Mouse (Mus musculus): ENCODE measurements around the gene Trnp1.
"Not testable (repeated sequence)": the region's sequence is repeated elsewhere in the genome, so short reads cannot be mapped to it uniquely, and the experiment has no call there.

Trnp1 gene

DNA sequence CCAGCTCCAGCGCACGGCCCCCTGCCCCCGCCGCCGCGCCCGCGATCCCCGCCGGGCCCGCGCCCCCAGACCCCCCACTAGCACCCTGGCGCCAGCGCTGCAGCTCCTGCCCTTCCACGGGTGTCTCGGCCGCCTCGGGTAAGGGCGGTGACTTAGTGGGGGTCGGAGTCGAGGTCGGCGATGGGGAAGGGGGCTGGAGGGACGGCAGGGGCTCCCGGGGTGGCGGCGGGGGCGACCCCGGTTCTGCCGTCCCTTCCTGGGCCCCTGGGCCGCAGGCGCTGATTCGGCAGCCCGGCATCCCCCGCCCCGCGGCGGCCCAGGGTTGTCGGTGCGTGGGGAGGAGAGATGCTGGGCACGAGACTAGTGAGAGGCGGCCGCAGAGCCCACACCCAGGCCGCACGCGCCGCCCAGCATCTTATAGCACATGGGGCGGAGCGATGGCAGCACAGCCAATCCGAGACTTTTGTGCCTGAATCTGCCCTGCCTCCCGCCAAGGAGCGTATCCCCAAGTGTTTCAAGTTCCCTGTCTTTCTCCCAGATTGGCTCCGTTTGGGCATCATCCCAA is at the start of gene Trnp1:
Gene Trnp1 (minus strand): TSS at position 391 of the 565 bp plus-strand sequence.
- DNase-seq (ENCODE audit: low spot score): peak; percentile 54

DNA sequence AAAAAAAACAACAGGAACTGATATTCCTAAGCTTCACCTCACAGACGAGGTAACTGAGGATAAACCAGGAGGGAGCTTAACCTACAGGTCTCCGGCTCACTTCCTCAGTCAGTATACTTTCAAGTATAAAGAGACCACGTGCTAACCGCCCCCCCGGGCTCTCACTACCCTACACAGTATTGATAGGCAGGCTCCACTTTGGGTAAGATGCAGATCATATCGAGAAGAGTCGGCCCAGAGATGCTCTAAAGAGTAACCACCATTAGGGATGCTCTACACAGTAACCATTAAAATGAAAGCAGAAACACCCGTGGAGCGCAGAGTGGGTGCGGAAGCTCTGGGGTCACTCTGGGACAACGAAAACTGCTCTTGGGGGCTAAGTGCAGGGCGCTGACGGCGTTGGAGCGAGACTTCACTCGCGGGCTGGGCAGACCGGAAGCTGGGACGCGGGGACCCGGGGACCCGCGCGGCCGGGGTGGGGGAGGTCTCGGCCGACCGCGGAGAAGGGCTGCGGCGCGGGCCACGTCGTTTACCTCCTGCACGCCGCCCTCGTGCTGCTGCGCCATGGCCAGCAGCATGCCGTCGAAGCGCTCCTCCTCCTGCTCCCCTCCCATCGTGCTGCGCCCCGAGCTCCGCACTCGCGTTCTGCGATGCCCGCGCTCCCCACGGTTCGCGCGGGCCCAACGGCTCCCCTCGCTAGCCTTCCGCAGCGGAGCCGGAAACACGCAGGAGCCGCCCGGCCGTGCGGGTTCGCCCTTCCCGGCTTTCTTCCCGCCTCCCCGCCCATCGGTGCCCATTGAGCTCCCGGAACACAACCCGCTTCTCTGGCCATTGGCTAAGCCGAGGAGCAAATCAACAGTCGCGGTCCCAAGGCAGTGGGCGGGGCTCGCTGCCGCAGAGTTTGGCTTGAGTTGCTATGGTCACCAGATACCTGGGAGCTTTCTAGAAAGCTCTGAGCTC is 47.2 kb upstream of the Trnp1 start, which contains the start of gene Nudc:
Gene Nudc (minus strand): TSS at position 725 of the 960 bp plus-strand sequence.
- peak; percentile 95 for DNase-seq (ENCODE audit: low spot score)

DNA sequence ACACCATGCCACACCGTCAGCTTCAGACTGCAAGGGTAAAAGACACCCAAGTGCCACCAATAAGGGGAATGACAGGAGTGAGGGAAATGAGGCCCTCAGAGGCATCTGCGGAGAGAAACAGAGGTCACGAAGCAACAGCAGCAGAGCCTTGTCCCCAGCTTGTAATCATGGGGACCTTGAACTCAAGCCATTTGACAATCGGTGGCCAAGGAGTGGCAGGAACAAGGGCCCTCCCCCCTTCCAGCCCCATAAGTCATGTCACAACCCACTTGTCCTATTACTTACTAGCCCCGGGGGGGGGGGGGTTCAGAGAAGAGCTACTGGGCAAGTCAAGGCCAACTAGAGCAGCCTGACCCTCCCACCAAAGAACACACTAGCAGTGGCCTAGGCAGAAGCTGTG is 38.3 kb upstream of the Trnp1 start:
- DNase-seq (ENCODE audit: low spot score): no peak

DNA sequence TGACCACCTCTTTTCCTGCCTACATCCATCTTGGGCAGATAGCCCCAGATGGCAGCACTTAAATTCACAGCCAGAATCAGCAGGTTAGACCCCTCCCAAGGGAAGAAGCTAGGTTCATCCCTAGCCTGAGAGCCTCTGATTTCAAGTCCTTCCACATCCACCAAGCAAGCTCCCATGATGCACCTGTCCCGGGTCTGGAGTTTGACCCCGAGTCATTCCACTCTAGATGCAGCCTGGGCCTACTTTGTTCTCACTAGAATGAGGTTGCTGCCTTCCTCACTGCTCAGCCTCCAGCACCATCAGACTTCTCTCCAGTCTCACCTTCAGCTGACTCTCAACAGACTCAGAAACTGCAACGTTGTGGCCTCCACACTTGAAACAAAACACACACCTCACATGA is 37.7 kb upstream of the Trnp1 start:
- no peak for DNase-seq (ENCODE audit: low spot score)

DNA sequence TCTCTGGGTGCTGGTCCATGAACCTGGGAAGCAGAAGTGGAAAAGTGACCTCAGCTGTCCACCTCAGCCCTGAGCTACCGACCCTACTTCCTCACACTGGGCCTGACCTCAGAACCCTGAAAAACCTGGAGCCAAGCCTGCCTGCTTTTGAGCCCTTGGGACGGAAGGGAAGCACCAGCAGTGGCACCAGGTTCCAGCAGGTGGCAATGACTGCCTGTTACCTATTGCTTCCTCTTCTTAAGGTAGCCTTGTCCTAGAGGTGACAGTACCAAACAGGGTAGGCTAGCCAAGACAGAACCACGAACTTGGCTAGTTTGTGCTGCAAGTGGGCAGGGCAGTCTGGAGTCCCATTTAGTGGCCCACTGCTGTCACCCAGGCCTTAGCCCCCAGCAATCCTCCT is 34.4 kb upstream of the Trnp1 start:
- DNase-seq (ENCODE audit: low spot score): no peak

DNA sequence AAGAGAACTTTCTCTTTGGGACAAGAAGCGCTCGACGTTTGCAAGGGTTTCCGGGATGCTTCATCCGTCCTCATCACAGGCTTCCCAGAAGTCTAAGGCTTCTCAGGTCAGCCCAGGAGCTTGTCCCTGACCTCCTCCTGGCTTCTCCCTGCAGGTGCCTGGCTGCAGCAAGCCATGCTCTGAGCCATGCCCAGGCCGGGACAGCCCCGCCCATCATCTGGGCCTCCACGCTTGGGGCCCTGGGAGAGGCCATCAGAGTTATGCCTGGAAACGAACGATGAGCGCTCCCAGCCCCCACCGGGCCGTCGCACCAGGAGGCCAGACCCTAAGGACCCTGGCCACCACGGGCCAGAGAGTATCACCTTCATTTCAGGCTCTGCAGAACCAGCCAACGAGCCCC is 29.4 kb upstream of the Trnp1 start:
- DNase-seq (ENCODE audit: low spot score): no peak

DNA sequence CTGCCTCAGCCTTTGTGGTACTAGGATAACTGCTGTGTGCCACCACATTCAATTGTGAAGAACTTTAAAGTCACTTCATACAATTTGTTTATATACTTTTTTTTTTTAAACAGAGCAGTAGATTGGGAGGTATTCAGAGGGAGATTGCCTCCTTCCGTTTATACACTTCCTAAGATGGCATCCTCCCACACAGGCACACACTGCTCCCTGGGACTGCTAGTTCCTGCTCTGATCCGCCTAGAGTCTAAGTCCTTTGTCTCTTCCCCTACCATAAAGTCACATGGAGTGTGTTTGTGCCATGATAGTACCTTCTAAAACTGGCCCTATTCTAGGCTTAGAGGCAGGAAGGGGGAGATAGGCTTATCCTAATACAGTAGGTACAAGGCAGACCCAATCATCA is 23.2 kb upstream of the Trnp1 start:
- DNase-seq (ENCODE audit: low spot score): no peak

DNA sequence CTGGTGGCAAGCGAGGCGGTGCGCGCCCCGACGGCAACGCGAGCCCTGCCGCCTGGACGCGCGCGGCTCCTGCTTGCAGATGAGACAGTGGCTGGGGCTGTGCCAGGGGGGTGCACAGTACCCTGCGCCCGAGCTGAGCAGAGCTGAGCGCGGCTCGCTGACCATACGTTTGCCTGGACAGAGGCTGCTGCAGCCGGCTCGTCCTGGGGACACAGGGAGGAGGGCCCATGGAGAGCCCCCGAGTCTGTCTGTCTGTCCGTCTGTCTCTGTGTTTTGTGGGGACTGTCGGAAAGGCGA is 21.0 kb upstream of the Trnp1 start:
- DNase-seq (ENCODE audit: low spot score): peak; percentile 19

DNA sequence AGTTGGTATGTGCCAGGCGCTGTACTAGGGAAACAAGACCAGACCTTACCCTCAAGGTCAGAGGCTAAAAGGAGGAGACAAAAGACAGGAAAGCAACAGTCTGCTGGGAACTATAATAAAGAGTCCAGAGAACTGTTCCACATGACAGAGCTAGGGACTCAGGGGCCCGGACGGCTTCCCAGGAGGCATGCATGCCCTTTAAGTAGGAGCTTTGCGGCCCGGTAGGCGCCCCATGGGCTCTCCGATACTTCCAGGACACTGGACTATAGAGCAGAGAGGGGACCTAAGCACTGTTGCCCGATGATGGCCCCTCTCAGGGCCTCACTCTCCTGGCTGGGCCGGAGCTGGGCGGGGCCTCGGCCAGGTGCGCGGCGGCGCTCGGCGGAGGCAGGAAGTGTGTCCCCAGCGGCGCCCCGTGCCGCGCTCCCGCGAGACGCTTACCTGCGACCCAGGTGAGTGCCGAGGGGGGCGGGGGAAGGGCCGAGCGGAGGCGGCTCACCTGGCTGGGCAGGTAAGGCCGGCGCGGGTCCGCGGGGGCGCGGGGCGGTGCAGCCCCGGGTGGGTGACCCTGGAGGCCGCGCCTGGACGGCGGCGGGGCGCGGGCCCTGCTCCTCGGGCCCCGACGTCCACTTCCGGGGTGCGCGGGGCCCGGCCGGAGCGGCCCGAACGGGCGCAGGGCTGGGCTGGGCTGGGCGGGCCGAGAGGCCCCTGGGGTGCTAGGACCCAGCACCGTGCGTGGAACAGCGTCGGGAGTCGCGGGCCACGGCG is 20.4 kb upstream of the Trnp1 start, which contains the start of gene Kdf1:
Gene Kdf1 (plus strand): TSS at position 363 of the 768 bp plus-strand sequence.
- peak; percentile 54 for DNase-seq (ENCODE audit: low spot score)

DNA sequence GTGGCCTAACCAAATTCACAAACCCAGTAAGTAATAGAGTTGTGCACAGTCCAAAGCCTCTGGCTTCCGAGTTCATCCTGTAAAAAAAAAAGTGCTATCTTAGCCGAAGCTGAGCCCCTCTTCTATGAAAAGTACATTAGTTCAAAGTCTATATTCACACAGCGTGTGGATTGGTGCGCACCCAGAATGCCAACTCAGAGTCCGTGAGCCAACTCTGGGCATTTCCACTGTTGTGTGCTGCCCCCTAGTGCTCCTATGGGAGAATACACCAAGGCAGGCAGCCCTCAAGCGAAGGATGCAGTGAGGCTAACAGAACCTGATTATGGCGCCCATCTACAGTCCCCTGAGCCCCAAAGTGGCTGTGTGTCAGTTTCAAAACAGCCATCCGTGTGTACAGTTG is 14.6 kb upstream of the Trnp1 start:
- DNase-seq (ENCODE audit: low spot score): peak; percentile 65

DNA sequence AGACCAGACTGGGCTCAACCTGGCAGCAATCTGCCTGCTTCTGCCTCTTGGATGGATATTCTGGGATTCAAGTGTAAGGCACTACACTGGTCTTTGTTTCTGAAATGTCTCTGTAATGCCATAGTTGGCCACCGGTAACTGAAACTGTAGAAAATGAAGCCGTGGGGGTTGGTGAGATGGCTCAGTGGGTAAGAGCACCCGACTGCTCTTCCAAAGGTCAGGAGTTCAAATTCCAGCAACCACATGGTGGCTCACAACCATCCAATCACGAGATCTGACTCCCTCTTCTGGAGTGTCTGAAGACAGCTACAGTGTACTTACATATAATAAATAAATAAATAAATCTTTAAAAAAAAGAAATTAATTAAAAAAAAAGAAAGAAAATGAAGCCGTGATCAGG is 14.2 kb upstream of the Trnp1 start:
- not testable (repeated sequence) for DNase-seq (ENCODE audit: low spot score)

DNA sequence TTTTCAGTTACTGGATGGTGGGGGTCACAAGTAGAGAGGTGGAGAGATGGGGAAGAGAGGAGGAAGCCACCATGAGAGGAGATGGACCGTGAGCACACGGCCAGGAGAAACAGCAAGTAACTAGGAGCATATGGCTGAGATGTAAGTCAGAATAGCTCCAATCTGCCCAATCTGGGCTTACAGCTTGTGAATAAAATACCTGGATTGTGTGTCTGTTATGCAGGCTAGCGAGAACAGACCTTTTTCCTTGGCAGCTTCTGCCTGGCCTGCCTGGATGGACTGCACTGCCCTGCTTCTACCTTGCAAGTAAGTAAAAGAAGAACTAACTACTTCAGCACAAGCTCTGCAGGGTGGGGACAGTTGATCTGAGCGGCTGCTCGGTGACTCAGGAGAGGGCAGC is 12.7 kb upstream of the Trnp1 start:
- no peak for DNase-seq (ENCODE audit: low spot score)

DNA sequence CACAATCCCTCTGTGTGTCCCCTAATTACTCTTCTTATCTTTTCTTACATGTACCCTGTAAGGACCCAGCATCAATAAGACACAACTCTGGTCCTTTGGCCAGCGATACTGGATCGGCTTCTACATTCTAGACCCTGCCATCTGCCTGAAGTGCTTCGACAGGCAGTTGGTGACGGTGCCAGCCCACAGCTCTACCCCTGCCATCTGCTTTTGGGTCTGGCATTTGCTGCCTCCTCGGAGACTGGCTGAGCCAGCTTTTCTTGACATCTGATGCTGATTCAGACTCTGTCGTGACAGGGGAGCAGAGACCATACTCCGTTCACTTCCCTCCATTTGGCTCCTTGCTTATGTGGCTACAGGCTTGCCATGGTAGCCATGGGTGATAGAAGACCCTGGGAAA is 10.6 kb upstream of the Trnp1 start:
- no peak for DNase-seq (ENCODE audit: low spot score)

DNA sequence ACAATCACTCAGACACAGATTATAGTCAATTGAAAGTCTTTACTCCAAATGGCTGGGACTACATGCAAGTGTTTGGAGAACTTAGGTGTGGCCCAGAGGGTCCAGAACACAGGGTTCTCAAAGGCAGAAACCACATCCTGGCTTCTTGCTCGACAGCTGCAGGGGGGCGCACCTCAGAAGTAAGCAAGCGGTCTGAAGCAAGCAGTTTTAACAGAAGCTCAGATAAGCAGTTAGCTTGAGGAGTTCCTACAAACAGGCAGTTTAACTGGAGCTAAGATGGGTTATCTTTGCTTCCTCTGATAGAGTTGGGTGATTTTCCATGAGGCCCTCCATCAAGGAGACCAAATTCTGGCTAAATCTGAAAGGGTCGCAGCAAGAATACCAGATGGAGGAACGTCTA is 8.2 kb upstream of the Trnp1 start:
- DNase-seq (ENCODE audit: low spot score): no peak

DNA sequence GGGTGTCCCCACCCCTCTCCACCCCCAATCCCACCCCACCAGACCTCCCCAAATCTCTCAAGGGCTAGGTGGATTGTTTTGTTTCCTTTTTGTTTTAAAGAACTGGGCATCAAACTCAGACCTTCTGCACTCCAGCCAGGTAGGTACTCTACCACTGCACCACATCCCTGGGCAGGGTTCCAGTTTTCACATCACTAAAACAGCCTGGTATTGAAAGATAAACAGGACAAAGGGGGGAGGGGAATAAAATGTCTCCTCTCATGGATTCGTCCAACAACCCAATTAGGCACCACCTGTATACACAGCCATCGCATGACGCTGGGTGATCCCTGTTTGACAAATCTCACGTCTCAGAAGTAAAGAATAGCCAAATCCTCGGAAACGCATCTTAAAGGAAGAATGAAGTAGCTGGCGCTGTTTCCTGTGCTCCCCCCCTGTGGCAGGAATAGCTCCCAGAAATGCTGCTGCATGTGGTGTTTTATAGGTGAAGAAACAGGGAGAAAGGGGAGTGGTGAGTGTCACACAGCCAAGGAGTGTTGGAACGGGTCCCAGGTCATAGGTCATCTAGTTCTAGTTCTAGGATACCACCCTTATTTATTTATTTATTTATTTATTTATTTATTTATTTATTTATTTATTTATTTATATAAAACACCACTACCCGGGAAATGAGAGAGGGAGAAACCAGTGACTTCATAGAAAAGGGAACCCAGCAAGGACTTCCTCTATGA is 6.6 kb upstream of the Trnp1 start:
- DNase-seq (ENCODE audit: low spot score): no peak

DNA sequence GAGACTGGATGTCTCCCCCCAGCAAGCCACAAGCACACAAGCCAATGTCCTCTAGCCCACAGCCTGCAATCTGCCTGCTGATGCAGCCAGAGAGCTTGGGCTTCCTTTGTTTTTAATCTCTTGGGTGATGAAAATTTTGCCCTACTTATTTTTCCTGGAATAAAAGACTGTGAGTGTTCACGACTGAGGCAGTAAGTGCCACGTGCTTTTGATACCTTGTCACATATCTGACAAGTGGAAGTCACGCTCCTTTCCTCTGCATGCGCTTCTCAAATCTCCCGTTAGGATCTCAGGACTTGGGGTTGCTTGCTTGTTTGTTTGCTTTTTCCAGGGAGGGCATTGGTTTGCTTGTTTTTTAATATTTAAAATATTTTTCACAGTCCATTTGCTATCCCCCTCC is 6.0 kb upstream of the Trnp1 start:
- no peak for DNase-seq (ENCODE audit: low spot score)

DNA sequence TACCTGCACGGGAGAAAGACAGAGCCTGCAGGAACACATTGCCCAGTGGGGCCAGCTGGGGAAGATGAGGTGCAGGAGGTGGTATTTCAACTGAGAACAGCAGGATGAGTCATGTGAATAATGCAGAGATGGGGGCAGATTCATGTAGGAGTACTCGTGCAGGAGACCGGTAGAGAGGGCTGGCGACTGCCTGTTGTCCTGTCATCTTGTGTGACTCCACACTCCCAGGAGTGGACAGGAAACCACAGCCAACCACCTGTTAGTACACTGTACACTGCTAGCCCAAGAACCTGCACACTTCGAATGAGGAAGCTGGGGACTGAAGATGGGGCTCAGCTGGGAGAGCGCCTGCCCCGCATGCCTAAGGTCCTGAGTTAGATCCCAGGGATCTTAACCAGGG is 3.2 kb upstream of the Trnp1 start:
- DNase-seq (ENCODE audit: low spot score): no peak

DNA sequence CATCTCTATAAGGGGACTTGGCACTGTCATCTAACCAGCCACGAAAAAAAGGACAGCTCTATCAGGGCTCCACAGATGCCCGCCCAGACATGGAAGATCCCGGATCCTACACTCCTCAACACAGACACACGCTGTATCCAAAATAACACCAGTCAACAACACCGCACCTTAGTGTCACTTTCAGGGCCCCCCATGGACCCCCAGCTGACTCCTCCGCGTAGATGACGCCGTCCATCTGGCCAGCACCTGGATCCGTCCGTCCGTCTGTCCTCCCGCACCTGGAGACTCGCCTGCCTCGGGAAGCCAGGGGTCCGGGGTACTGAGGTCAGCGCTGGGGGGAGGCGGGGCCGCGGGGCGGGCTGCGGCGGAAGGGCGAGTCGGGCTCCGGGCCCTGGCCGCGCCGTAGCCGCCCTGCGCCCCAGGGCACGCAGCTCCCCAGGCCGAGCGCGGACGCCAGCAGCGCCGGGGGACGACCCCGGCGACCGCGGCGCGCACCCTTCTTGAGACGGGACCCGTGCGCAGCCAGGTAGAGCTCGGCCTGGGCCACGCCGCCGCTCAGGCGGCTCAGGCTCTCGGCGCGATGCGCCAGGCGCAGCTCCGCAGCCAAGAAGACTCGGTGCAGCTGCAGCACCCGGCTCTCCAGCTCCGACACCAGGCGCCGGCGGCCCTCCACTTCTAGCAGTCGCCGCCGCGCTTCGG is 740 bp downstream of the Trnp1 start:
- peak; percentile 27 for DNase-seq (ENCODE audit: low spot score)

DNA sequence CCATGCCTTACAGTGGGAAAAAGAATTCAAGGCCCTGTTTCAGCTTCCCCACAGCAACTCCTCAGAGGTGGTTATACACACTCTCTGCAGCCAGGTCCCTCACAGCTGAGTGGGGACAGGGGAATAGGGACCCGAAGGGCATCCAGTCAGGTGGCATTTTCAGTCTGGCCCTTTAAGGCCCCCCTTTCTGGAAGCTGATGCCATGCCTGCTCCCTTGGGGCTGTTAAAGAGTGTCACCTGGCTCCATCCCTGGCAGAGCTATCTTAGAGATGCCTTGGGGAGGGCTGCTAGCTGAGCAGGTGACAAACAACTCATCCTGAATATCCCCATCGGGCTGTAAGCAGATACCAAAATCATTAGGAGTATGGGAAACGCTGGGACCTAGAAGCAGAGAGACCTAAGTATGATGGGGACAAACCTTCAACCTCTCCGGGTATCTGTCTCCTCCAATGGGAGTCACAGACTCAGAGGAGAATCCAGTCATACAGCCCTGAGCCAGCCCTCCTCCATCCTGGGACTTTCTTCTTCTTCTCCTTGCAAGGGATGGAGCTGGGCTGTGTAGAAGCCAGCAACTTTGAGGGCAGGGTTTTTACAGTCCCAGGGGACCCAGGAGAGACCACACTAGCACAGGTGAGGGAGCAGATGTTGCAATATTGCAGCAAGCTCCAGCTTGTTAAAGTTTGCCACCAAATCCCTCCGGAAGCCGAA is 1.5 kb downstream of the Trnp1 start:
- no peak for DNase-seq (ENCODE audit: low spot score)

DNA sequence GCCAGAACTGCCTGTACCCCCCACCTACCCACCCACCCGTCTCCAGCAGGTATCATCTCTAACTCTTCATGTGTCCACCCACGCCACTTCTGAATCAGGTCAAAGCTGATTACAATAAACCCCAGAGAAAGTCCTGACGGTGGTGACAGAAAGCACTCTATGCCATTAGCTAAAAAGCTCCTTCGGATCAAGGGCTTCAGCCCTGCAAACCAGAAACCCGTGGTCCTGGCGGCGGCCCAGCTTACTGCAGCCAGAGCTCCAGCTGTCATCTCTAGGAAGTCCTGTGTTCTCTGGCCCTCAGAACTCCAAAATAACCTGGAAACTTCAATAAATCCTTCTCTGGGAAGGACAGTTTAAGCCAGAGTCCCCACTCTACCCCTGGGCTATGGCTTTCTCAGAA is 2.6 kb downstream of the Trnp1 start:
- DNase-seq (ENCODE audit: low spot score): no peak

DNA sequence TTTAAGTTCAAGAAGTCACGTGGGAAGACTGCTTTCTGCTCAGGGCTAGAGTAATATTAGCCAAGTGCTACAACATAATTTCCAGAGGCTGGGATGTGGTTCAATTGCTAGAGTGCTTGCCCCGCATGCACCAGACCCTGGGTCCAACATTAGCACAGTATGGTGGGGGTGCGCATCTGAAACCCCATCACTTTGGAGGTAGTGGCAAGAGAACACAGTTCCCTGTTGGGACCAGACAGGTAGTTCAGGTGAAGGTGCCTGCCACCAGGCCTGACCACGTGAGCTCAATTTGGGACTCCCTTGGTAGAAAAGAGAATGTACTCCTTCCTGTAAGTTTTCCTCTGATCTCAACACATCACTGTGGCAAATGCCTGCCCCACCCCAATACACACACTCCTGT is 3.5 kb downstream of the Trnp1 start:
- DNase-seq (ENCODE audit: low spot score): no peak

All from ovary, postnatal 36 days (tissue).